Mouse (Mus musculus) right cerebral cortex, postnatal 36 days (tissue): ENCODE data around the gene Ifitm1.

Experiments
- DNase-seq, 2 experiments: peaks; one replicate each; pipeline ENCODE4 v3.0.0; 2022; ENCODE audit warnings: low spot score in 2 of 2, mixed read lengths in 1 of 2

The Ifitm1 gene

GRCm38 (mm10) chr7:140966921-140967320 is at the start of gene Ifitm1:
TSS of gene Ifitm1 (plus strand) at chr7:140967221.
- no peak for DNase-seq

GRCm38 (mm10) chr7:140919911-140920310 is 47.1 kb upstream of the Ifitm1 start:
- no peak for DNase-seq

- DNase-seq, result no peak
Observed at GRCm38 (mm10) chr7:140920418-140921029, 46.5 kb upstream of the Ifitm1 start, which contains the start of gene Nlrp6. TSS of gene Nlrp6 (plus strand) at chr7:140920902.

GRCm38 (mm10) chr7:140921225-140921975 is 45.6 kb upstream of the Ifitm1 start:
- DNase-seq, result no peak

- no peak for DNase-seq
Observed at GRCm38 (mm10) chr7:140922398-140923069, 44.5 kb upstream of the Ifitm1 start.

GRCm38 (mm10) chr7:140923070-140923775 is 43.8 kb upstream of the Ifitm1 start:
- DNase-seq, result no peak

GRCm38 (mm10) chr7:140927181-140927580 is 39.8 kb upstream of the Ifitm1 start:
- no peak for DNase-seq

GRCm38 (mm10) chr7:140938436-140938835 is 28.6 kb upstream of the Ifitm1 start:
- DNase-seq, result no peak

GRCm38 (mm10) chr7:140938896-140939295 is 28.1 kb upstream of the Ifitm1 start:
- DNase-seq, result no peak

- no peak for DNase-seq
Observed at GRCm38 (mm10) chr7:140939669-140940171, 27.3 kb upstream of the Ifitm1 start.

- DNase-seq, result no peak
Observed at GRCm38 (mm10) chr7:140941222-140942051, 25.6 kb upstream of the Ifitm1 start, which contains the start of gene Pgghg. TSS of gene Pgghg (plus strand) at chr7:140941391.

GRCm38 (mm10) chr7:140942341-140942740 is 24.7 kb upstream of the Ifitm1 start:
- no peak for DNase-seq

- DNase-seq, result no peak
Observed at GRCm38 (mm10) chr7:140942811-140943210, 24.2 kb upstream of the Ifitm1 start.

GRCm38 (mm10) chr7:140943356-140943755 is 23.7 kb upstream of the Ifitm1 start:
- no peak for DNase-seq

- no peak for DNase-seq
Observed at GRCm38 (mm10) chr7:140944236-140944635, 22.8 kb upstream of the Ifitm1 start.

GRCm38 (mm10) chr7:140945247-140945646 is 21.8 kb upstream of the Ifitm1 start:
- DNase-seq, result no peak

- DNase-seq, result no peak
Observed at GRCm38 (mm10) chr7:140946311-140946710, 20.7 kb upstream of the Ifitm1 start.

- no peak for DNase-seq
Observed at GRCm38 (mm10) chr7:140946980-140947379, 20.0 kb upstream of the Ifitm1 start.

- no peak for DNase-seq
Observed at GRCm38 (mm10) chr7:140948161-140948560, 18.9 kb upstream of the Ifitm1 start.

GRCm38 (mm10) chr7:140949255-140949654 is 17.8 kb upstream of the Ifitm1 start:
- no peak for DNase-seq
